13 mouse cellular contexts compared by ENCODE assay signal in genomic region chr11:11853731-11854461, GRCm38 (mm10). TPM values are rescaled to one million over a fixed set of nuclear protein-coding genes. Genes with fewer than 3 reads are reported as not detected.
A peak's percentile ranks its signal among the peaks of the same experiment; 100 is the strongest.
DNase-seq lines count a peak whose midpoint lies in the region; ATAC-seq and TF ChIP-seq lines count a peak whose summit lies in the region.
"Had no signal": no experiment of that assay in that cellular context is flagged by ENCODE, and none has a peak within 500 bp of the region (broad histone marks: within the 10 kb centered on the region; RNA-seq: fewer than 3 reads in every experiment).

No protein-coding gene starts in this region.

- no peak overlapping the region for H3K4me3 ChIP-seq in forebrain, embryonic 10.5 days
- H3K4me3 ChIP-seq in forebrain, embryonic 15.5 days, result no peak overlapping the region
- no peak overlapping the region for H3K4me3 ChIP-seq in intestine, embryonic 14.5 days (ENCODE audit: low read depth, low read length)
- no peak overlapping the region for H3K4me3 ChIP-seq in intestine, postnatal 0 days (ENCODE audit: low read depth, low read length)
- H3K4me3 ChIP-seq in limb, embryonic 12.5 days (replicated peaks), result no peak overlapping the region
- H3K4me3 ChIP-seq: neural tube, embryonic 12.5 days had no signal

- no peak overlapping the region for H3K4me2 ChIP-seq in forebrain, embryonic 15.5 days (replicated peaks)
- H3K4me2 ChIP-seq in intestine, embryonic 14.5 days (ENCODE audit: low read length), result no peak overlapping the region
- no peak overlapping the region for H3K4me2 ChIP-seq in intestine, postnatal 0 days (replicated peaks; ENCODE audit: low read depth)
- no peak overlapping the region for H3K4me2 ChIP-seq in limb, embryonic 12.5 days
- H3K4me2 ChIP-seq: midbrain, embryonic 11.5 days; neural tube, embryonic 12.5 days had no signal

- H3K27me3 ChIP-seq in forebrain, embryonic 10.5 days (ENCODE audit: poor library complexity, severe bottlenecking), result 0 out of 2 replicates have a peak, but pooled peaks cover 3% of the 10 kb centered on the region
- H3K27me3 ChIP-seq in forebrain, embryonic 15.5 days, result no peaks in the 10 kb centered on the region
- no peaks in the 10 kb centered on the region for H3K27me3 ChIP-seq in intestine, embryonic 14.5 days (replicated peaks; ENCODE audit: control insufficient read depth, insufficient read depth, low read length)
- no peaks in the 10 kb centered on the region for H3K27me3 ChIP-seq in intestine, postnatal 0 days (replicated peaks; ENCODE audit: control insufficient read depth, insufficient read depth, low read length)
- H3K27me3 ChIP-seq in limb, embryonic 12.5 days, result no peaks in the 10 kb centered on the region
- H3K27me3 ChIP-seq: neural tube, embryonic 12.5 days had no signal

- H3K9me3 ChIP-seq in forebrain, embryonic 10.5 days, result peaks cover 7% of the 10 kb centered on the region
- H3K9me3 ChIP-seq in forebrain, embryonic 15.5 days, result no peaks in the 10 kb centered on the region
- no peaks in the 10 kb centered on the region for H3K9me3 ChIP-seq in intestine, embryonic 14.5 days (ENCODE audit: control insufficient read depth, low read length)
- no peaks in the 10 kb centered on the region for H3K9me3 ChIP-seq in intestine, postnatal 0 days (ENCODE audit: control insufficient read depth)
- 0 out of 2 replicates have a peak, but pooled peaks cover 5% of the 10 kb centered on the region for H3K9me3 ChIP-seq in limb, embryonic 12.5 days

- no peak for TF ChIP-seq CTCF in intestine, postnatal 0 days (IDR thresholded peaks at IDR 0.05; ENCODE audit: low read depth)

- no peak overlapping the region for H3K9ac ChIP-seq in forebrain, embryonic 15.5 days (replicated peaks)
- no peak overlapping the region for H3K9ac ChIP-seq in intestine, embryonic 14.5 days (ENCODE audit: low read length)
- no peak overlapping the region for H3K9ac ChIP-seq in intestine, postnatal 0 days (ENCODE audit: low read depth, low read length)
- H3K9ac ChIP-seq in limb, embryonic 12.5 days (replicated peaks), result no peak overlapping the region
- H3K9ac ChIP-seq: neural tube, embryonic 12.5 days had no signal

- DNase-seq in forebrain, embryonic 10.5 days (ENCODE audit: extremely low spot score, low spot score), result no peak
- DNase-seq in intestine, embryonic 14.5 days (ENCODE audit: low spot score), result peak; percentile 58
- DNase-seq in NIH3T3 (ENCODE audit: low read depth), result peak; percentile 60
- DNase-seq in frontal cortex, postnatal 25 days (ENCODE audit: low spot score in 2 of 2), result no peak
- no peak for DNase-seq in retina, embryonic 14.5 days (ENCODE audit: low spot score)
- DNase-seq: adrenal gland, postnatal 10 days; right cerebral cortex, postnatal 25 days had no signal

- peak overlapping the region; percentile 82 for H3K27ac ChIP-seq in forebrain, embryonic 10.5 days
- H3K27ac ChIP-seq in forebrain, embryonic 15.5 days (replicated peaks), result no peak overlapping the region
- peak overlapping the region; percentile 89 for H3K27ac ChIP-seq in intestine, embryonic 14.5 days (ENCODE audit: low read depth)
- H3K27ac ChIP-seq in intestine, postnatal 0 days (ENCODE audit: low read depth, low read length), result no peak overlapping the region
- peak overlapping the region; percentile 93; the same call in 1 of the 2 replicates for H3K27ac ChIP-seq in limb, embryonic 12.5 days
- H3K27ac ChIP-seq: kidney, postnatal 0 days; neural tube, embryonic 12.5 days had no signal

- ATAC-seq in forebrain, embryonic 15.5 days (replicated peaks), result no peak
- peak; percentile 85 for ATAC-seq in intestine, embryonic 14.5 days (replicated peaks; ENCODE audit: low FRiP score, low TSS enrichment, low read depth)
- no peak for ATAC-seq in intestine, postnatal 0 days
- ATAC-seq in limb, embryonic 12.5 days (ENCODE audit: insufficient number of reproducible peaks, insufficient read depth, low FRiP score, low TSS enrichment, low read depth), result no peak

- H3K4me1 ChIP-seq in forebrain, embryonic 10.5 days, result peaks cover 48% of the 10 kb centered on the region
- peaks cover 24% of the 10 kb centered on the region for H3K4me1 ChIP-seq in forebrain, embryonic 15.5 days
- peaks cover 42% of the 10 kb centered on the region for H3K4me1 ChIP-seq in intestine, embryonic 14.5 days (replicated peaks; ENCODE audit: control insufficient read depth, insufficient read depth, low read length)
- no peaks in the 10 kb centered on the region for H3K4me1 ChIP-seq in intestine, postnatal 0 days (replicated peaks; ENCODE audit: control insufficient read depth, insufficient read depth, low read length)
- peaks cover 29% of the 10 kb centered on the region for H3K4me1 ChIP-seq in limb, embryonic 12.5 days (replicated peaks)

- no peaks in the 10 kb centered on the region; the same call in 1 of the 2 replicates for H3K36me3 ChIP-seq in forebrain, embryonic 10.5 days (replicated peaks)
- H3K36me3 ChIP-seq in forebrain, embryonic 15.5 days, result no peaks in the 10 kb centered on the region
- no peaks in the 10 kb centered on the region for H3K36me3 ChIP-seq in intestine, embryonic 14.5 days (ENCODE audit: control insufficient read depth, insufficient read depth, low read length)
- 0 out of 2 replicates have a peak, but pooled peaks cover 4% of the 10 kb centered on the region for H3K36me3 ChIP-seq in intestine, postnatal 0 days (ENCODE audit: control insufficient read depth, insufficient read depth)
- no peaks in the 10 kb centered on the region for H3K36me3 ChIP-seq in limb, embryonic 12.5 days
- H3K36me3 ChIP-seq: neural tube, embryonic 12.5 days had no signal

- WGBS in forebrain, embryonic 10.5 days, result 68% methylated on average over 4 of the region's 4 CpGs
- WGBS in forebrain, embryonic 15.5 days, result 62% methylated on average over 4 of the region's 4 CpGs
- 18% methylated on average over 4 of the region's 4 CpGs for WGBS in intestine, embryonic 14.5 days
- WGBS in intestine, postnatal 0 days, result 36% methylated on average over 4 of the region's 4 CpGs
- WGBS in limb, embryonic 12.5 days, result 44% methylated on average over 4 of the region's 4 CpGs

RNA-seq across cellular contexts. Expression of gene Ddc, which starts 44.0 kb away (rescaled TPM):
- polyA plus RNA-seq in forebrain, embryonic 10.5 days (2016; fragmentation: Nextera tagmentation; extraction: Ambion mirVana), result 5.1 and 6.0 TPM in 2 replicates
- polyA plus RNA-seq in forebrain, embryonic 15.5 days (2015; fragmentation: Nextera tagmentation; extraction: Ambion mirVana), result 3.2 and 6.9 TPM in 2 replicates
- polyA plus RNA-seq in intestine, embryonic 14.5 days (2014; fragmentation: Nextera tagmentation; extraction: Ambion mirVana), result 34.8 and 37.3 TPM in 2 replicates
- 19.2 and 20.9 TPM in 2 replicates for polyA plus RNA-seq in intestine, postnatal 0 days (2015; fragmentation: Nextera tagmentation; extraction: Ambion mirVana)
- polyA plus RNA-seq in limb, embryonic 12.5 days (2016; fragmentation: Nextera tagmentation; extraction: Ambion mirVana), result 11.9 and 13.0 TPM in 2 replicates

RNA-seq across cellular contexts. Expression of gene Fignl1, which starts 45.1 kb away (rescaled TPM):
- 101 and 114 TPM in 2 replicates for polyA plus RNA-seq in forebrain, embryonic 10.5 days (2016; fragmentation: Nextera tagmentation; extraction: Ambion mirVana)
- 26.1 and 29.9 TPM in 2 replicates for polyA plus RNA-seq in forebrain, embryonic 15.5 days (2015; fragmentation: Nextera tagmentation; extraction: Ambion mirVana)
- polyA plus RNA-seq in intestine, embryonic 14.5 days (2014; fragmentation: Nextera tagmentation; extraction: Ambion mirVana), result 61.7 and 63.7 TPM in 2 replicates
- polyA plus RNA-seq in intestine, postnatal 0 days (2015; fragmentation: Nextera tagmentation; extraction: Ambion mirVana), result 8.1 and 8.3 TPM in 2 replicates
- polyA plus RNA-seq in limb, embryonic 12.5 days (2016; fragmentation: Nextera tagmentation; extraction: Ambion mirVana), result 74.5 and 78.1 TPM in 2 replicates

Comparison
In these comparisons a context has a peak if more than half of its experiments do, and no peak if none do; other contexts are left out.
1. H3K27ac ChIP-seq: peak in forebrain, embryonic 10.5 days (single experiment), intestine, embryonic 14.5 days (single experiment) and limb, embryonic 12.5 days (single experiment); none in forebrain, embryonic 15.5 days (single experiment) and intestine, postnatal 0 days (single experiment).
2. DNase-seq: peak in intestine, embryonic 14.5 days (single experiment) and NIH3T3 (single experiment); none in forebrain, embryonic 10.5 days (single experiment), frontal cortex, postnatal 25 days (0 of 2) and retina, embryonic 14.5 days (single experiment).